Mouse (Mus musculus): Measurements from ENCODE around the gene Gm12184. TPM values are rescaled to one million over a fixed set of nuclear protein-coding genes. Genes with fewer than 3 reads are reported as not detected.
A peak's percentile ranks its signal among the peaks of the same experiment; 100 is the strongest.
"Not testable (repeated sequence)": the region's sequence is repeated elsewhere in the genome, so short reads cannot be mapped to it uniquely, and the experiment has no call there.

Gm12184 gene
- total RNA-seq, 2 experiments from 2014 or later = 2.9 to 5.0 TPM

DNA sequence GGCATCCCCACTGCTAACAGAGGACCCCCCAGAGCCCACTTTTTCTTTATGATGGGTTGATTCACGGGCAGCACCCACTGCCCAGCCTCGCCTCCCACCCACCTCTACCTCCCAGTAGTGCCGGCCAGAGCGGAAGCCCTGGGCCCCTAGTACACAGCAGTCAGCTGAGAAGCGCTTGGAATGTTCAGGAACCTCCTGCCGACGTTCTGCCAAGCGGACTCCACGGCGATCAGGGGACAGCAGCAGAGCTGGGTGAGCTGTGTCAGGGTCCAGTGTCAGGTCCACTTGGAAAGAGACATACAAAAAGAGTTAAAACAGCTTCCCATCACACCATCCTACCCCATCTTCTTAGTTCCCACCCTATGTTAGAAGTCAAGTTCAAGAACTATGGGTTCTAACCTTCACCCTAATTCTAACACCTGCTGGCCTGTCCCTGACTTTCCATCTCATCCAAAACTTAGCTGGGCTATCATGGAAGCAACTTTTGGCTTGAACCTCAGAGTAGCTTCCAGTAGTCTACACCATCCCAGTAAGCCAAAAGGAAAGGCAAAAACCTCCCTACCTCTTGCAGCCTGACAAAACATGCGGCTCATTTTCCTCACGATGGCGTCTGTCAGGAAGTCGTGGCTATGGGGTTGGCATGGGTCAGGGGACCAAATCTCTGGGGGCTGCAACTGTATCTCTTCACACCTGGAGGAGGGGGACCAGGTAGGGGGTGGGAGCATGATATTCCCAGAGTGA is 18.7 kb downstream of the Gm12184 start:
- intact Hi-C loops (cut with DNase I) = no loop called here

DNA sequence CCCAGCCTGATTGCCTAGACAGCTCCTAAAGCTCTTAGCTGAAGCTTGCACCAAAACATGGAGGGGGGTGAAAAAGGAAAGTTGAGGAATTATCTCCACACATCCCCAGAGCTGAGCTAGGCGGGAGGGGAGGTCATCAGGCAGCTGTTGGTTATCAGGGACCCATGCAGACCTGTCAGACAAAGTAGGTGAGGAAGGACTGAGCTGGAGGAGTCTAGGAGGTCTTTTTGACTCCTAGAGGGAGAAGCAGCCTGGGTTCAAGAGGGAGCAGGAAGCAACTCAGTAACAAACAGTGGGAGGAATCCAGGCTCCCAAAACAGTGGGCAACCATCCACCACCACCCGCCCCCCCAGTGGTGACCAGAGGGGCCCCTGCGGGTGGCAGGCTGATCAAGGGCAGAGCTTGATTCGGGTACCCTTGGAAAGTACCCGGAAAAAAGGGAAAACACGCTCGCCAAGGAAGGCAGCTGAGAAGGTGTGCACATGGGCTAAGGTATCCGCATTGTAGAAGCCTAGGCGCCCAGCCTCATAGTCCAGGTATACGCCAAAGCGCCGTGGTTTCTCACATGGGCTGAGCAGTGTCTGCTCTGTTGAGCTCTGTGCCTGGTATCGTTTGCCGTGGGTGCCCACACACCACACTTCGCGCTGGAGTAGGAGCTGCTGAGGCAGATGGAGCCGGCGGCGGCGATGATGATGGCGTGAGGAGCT is 19.4 kb downstream of the Gm12184 start:
- no peak for DNase-seq
- intact Hi-C loops (cut with DNase I) = no loop called here

More for the DNA sequence above, 18.7 kb downstream of the Gm12184 start:
- DNase-seq = no peak

DNA sequence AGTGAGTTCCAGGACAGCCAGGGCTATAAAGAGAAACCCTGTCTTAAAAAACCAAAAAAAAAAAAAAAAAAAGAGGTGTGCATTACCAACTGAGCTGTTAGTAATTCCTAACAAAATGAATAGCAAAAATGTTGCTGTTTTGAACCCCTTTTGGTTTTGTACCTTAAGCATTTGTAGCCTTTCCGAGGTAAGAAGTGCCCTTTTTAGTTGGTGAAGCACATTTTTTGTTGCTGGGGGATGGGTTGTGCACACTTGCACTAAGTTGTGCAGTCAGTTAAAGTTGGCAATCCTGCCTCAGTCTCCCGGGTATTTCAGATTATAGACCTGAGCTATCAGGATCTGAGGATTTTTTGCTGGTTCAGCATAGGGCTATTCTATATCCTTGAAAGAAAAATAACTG is 21.5 kb downstream of the Gm12184 start:
- intact Hi-C loops (cut with DNase I) = no loop called here
- no peak for DNase-seq

DNA sequence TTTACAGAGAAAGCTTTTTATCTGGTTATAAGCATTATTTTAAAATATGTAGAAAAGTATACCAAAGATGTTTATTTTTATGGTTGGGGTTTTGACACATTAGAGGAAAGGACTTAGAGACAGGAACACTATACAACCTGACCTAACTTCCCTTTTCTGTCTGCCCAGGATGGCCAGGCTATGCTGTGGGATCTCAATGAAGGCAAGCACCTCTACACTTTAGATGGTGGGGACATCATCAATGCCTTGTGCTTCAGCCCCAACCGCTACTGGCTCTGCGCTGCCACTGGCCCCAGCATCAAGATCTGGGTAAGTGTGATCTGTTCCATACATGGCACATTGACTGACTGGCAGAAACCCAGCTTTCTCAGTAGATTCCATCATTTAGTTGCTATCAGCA is 22.5 kb downstream of the Gm12184 start:
- no peak for DNase-seq

DNA sequence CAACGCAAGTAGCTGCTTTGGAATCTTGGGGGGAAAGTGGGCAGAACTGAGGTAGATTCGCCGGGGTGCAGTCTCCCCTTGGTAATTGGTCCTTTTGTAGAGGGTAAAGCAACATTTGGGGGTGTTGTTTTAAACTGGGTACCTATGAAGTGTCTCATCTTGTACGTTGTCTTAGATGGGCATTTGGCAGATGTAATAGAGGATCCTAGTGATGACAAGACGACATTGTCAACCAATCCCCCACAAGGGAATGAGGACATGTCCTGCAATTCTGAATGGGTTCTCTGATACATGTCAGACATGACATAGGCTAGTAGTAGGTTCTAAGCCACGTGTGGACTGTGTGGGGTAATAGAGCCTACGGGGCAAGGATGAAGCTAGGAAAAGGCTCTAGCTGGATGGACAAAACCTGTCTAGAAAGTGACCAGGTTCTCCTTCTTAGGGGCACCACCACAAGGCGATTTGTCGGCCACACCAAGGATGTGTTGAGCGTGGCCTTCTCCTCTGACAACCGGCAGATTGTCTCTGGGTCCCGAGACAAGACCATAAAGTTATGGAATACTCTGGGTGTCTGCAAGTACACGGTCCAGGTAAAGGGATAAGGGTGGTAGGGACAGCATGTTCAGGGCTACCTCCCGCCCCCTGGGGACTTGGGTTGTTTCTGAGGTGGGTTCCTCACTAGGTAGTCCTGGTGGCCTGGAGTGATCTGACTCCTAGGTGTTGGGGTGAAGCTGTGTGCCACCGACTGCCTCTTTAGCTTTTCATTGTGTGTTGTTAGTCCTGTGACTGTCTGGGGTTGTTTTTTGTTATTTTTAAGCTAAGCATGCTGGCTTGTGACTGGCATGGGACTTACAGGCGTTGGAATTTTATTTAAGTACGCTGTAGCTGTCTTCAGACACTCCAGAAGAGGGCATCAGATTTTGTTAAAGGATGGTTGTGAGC is 24.4 kb downstream of the Gm12184 start:
- DNase-seq = no peak
- intact Hi-C loops (cut with DNase I) = loop anchor here (1.0 to 2.0 kb wide), 2 partner anchors 14 to 401 kb away; partner anchors contain the start of gene Zfp62

More for the DNA sequence above, 22.5 kb downstream of the Gm12184 start:
- intact Hi-C loops (cut with DNase I) = no loop called here

DNA sequence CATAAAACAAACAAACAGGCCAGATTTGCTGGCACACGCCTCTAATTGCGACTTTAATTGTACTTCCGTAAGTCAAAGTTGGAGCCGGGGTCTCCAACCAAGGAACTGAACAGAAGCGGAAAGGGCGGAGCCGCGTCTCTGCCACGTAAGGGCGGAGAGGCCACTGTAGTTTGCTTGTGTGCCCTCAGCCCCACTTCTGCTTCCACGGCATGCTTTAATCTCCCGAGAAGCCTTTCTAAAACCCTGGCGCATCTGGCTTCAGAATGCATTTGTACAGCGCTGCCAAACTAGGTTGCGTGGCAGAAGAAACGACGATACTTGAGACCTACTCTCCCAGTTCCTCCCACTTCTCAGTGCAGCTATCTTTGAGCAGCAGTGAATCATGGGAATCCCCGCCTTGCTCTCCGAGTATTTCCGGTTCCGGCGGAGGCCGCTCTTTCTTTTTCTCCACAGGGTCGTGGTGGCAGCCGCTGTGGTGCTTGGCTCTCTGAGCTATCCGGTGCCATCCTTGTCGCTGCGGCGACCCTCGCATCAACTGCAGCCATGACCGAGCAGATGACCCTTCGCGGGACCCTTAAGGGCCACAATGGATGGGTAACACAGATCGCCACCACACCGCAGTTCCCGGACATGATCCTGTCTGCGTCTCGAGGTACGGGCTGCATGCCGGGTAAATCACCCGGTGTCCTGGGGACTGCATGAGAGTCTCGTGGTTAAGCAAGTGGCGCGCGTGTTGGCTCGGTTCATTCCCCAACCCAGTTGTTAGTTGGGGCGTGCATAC is 26.3 kb downstream of the Gm12184 start, which contains the start of gene Rack1:
TSS of gene Rack1 (plus strand) at position 412 of the 781 bp plus-strand sequence.
- intact Hi-C loops (cut with DNase I) = loop anchor here (1.0 to 2.0 kb wide), 2 partner anchors 56 to 403 kb away; partner anchors contain the start of gene Zfp62
- peak; percentile 94 to 96 for DNase-seq

DNA sequence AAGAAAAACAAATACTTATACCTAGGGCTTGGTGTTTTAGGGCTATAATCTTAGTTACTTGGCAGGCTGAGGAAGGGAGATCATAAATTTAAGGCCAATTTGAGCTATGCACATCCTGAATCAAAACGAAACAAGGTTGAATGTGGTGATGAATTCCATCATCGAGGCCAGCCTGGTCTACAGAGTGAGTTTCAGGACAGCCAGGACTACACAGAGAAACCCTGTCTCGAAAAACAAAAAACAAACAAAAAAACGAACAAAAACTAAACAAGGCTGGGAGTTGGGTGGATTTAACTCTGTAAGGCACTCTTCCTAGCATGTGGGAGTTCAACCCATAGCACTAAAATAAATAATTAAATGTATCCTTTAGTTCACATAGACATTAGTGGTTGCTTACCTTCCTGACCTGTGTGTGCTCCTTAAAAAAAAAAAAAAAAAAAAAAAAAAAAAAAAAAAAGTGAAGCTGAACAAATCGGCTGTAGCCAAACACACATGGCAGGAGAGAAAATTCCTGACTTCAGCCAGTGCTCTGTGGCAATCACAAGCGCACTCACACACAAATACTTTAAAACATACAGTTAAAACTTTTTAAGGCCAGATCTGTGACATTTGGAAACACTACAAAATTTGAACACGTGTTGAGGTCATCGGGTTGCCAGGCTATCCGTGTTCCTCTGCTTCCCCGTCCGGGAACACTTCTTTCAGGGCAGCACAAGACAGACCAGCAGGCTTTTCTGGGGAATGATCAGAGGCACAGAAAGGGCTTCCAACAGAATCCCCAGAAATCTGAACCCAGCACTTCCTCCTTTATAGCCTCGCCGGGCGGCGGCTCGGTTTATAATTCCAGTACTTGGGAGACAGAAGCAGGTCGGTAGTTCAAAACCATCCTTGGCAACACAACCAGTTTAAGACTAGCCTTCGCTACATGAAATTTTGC is 27.2 kb downstream of the Gm12184 start:
- DNase-seq = no peak
- intact Hi-C loops (cut with DNase I) = no loop called here

DNA sequence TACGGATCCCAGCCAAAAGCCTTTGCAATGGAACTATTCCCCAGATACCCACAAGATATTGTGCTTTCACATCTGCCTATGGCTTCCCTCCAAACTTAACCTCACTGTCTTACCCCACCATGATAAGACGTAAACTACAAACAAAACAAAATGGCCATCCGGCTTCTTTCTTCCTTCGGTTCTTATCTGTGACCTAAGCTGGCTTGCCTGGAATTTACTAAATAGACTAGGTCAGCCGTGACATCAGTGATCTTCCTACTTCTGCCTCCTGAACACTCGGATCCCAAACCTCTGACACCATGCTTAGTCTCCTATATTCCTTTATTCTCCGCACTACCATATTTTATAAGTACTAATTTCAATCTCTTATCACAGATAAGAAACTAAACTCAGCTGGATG is 28.1 kb downstream of the Gm12184 start:
- DNase-seq = no peak
- intact Hi-C loops (cut with DNase I) = no loop called here

DNA sequence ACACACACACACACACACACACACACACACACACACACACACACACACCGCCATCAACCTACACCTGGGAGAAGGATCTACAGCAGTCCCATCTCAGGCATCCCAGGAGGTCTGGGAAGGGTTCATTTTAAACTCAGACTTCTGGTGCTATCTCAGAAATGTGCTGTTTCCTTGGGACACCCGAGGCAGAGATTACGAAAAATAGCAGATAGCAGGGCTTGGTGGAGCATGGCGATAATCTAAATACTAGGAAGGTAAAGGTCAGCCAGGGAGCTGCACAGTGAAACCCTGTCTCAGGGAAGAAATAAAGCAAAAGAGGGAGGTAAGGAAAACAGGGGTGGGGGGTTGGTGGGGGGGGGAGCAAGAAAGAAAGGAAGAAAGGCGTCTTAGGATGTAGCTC is 29.2 kb downstream of the Gm12184 start:
- intact Hi-C loops (cut with DNase I) = no loop called here
- DNase-seq = no peak

DNA sequence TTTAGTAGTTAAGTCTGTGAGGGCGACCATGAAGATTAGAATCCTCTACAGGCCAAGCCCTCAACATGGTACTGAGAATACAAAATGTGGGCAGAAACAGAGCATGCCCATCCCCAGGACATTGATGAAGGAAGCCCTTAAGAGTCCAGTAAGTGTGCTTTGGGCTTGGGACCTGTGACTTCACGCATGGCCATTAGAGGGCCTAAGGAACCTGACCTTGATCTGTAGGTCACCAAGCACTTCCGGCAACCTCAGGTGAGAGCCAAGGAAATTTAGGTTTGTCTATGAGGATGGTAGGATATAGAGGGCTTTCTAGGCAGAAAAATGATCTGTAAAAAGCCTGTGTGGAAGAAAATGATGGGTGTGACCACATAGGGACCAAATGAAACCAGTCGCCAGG is 30.2 kb downstream of the Gm12184 start:
- no peak for DNase-seq
- intact Hi-C loops (cut with DNase I) = no loop called here

DNA sequence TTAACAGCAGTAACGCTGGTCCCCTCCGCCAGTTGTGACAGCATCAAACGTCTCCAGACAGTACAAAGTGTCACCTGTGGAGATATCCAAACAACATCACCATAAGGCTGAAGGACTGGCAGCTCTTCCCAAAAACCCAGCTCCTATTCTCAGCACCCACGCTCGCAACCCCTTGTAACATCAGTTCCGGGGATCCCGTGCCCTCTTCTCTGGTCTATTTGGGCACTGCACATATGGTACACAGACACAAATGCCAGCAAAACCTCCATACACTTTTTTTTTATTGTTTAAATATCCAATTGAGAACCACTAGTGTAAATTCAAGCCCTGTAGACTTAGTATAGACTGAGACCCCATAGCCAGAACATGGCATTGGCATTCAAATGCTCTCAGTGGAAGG is 31.2 kb downstream of the Gm12184 start:
- DNase-seq = no peak
- intact Hi-C loops (cut with DNase I) = no loop called here

DNA sequence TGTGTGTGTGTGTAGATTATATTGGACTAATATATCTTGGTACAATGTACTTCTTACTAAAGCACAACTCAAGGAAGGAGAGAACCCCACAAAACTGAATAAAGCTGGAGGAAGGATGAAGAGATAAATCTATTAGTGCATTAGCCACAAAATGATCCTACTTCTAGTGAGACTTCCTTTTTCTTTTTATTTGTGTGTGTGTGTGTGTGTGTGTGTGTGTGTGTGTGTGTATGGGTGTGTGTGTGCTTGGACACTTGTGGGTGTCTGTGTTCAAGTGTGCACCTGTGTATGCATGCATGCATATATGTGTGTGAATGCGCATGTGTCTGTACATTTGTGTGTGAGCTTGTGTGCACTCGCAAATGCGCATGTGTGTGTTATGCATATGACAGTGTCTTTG is 33.3 kb downstream of the Gm12184 start:
- no peak for DNase-seq
- intact Hi-C loops (cut with DNase I) = no loop called here

DNA sequence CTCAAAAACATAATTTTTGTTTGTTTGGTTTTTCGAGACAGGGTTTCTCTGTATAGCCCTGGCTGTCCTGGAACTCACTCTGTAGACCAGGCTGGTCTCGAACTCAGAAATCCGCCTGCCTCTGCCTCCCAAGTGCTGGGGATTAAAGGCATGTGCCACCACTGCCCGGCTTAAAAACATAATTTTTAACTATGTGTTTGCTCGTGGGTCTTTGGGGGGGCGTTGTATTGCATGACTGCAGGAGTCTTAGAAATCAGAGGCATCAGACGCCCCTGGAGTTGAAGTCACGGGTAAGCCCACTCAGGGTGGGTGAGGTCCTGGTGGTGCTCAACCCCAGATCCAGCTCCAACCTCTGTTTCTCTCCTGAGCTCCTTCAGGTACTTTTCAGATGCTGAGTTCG is 34.6 kb downstream of the Gm12184 start:
- intact Hi-C loops (cut with DNase I) = loop anchor here (2.0 kb wide), 1 partner anchor 311 kb away; no protein-coding TSS in a partner anchor
- DNase-seq = not testable (repeated sequence)

DNA sequence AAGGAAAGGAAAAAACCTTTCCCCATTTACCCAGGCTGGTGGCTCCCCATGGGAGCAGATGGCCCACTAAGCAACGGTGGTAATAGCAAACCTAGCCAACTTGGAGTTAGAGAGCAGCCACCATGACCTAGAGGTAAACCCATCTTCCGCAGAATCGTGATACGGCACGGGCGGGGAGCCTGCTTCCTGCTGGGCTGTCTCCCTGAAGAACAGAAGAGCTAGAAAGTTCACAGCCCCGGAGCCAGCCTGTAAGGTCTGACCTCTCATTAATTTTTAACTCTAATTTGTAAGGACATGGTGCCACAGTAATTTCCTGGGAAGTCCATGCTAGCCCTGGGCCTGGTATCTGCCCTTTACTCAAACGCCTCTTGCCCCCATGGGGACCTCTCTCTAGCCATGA is 35.5 kb downstream of the Gm12184 start:
- intact Hi-C loops (cut with DNase I) = loop anchor here (1.0 to 2.0 kb wide), 2 partner anchors 67 to 312 kb away; no protein-coding TSS in a partner anchor
- no peak for DNase-seq

DNA sequence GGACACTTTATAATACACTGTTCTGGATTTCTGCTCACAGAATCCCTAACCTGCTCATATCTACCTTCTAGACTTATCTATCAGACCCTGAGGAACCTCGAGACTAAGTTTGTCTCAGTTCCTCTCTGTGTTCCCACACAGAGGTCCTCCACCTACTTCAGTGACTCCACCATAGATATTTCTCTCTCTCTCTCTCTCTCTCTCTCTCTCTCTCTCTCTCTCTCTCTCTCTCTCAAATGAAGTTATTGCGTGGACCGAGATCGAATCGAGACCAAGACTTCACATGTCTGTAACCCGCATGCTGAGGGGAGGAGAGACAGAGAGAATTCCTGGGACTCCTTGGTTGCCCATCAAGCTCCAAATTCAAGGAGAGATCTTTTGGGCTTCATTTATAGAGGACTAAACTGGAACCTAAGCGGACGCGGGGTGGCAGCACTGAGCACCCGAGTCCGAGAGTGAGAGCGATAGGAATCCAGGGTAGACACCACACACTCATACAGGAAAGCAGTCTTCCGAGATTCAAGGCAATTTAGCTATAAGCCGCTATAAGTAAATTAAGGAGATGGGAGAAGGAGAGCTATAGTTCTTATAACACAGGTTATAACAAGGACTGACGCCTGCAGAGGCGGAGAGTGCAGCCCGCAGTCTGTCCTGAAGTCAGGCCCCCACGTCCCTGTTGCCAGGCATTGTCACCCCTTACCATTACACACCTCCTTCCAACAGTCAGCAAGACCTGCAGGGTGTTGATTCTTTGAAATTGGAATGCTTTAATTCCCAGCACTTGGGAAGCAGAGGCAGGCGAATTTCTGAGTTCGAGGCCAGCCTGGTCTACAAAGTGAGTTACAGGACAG is 36.3 kb downstream of the Gm12184 start:
- peak; percentile 89 to 93 for DNase-seq
- intact Hi-C loops (cut with DNase I) = loop anchor here (1.0 to 2.0 kb wide), 2 partner anchors 68 to 313 kb away; no protein-coding TSS in a partner anchor

DNA sequence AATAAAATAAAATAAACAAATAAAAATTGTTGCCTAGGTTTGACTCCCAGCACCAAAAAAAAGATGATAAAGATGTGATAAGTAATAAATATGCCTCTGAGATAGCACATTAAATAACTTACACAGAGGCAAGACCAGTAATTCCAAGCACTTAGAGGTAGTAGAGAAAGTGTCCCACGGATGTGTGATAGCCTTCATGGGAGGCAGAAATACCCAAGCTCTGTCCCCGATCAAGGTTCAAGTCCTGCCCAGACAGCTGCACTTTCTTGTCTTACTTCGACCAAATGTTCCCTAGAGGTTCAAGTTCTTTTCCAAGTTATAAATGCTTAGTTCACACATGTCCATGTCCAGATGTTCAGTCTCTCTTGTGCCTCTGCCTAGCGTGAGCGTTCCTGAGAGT is 37.2 kb downstream of the Gm12184 start:
- intact Hi-C loops (cut with DNase I) = no loop called here

DNA sequence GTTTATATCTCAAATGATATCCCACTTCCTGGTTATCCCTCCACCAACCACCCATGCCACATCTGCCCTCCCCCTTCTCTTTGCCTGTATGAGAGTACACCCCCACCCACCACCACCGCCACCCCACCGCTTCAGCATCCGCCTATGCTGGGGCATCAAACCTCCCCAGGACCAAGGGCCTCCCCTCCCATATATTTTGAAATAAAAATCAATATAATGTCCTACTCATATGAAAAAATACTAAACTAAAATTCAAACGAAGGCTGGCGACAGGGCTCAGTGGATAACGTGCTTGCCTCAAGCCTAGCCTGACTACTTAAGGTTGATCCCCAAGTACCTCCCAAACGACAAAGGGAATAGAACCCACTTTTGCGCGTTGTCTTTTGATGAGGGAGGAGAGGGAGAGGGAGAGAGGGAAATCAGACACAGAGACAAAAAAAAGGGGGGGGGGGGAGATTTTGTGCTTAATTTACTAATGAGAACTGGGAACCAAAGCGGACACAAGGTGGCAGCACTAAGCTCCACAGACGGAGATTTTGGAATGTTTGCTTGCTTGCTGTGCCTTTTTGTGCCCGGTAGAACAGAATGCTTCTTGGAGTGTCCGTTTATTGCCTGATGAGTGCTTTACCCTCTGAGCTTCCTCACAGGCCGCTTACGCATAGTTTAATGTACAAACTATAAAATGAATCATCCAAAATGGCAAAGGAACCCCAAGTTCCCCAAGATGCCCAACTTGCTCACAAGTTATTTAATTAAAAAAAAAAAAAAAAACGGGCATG is 38.0 kb downstream of the Gm12184 start:
- intact Hi-C loops (cut with DNase I) = no loop called here
- peak; percentile 79 to 86 for DNase-seq

More for the DNA sequence above, 37.2 kb downstream of the Gm12184 start:
- DNase-seq = no peak
